Mouse (Mus musculus): ENCODE results near the gene Rhot2. TPM values are rescaled to one million over a fixed set of nuclear protein-coding genes. Genes with fewer than 3 reads are reported as not detected.
"Not testable (repeated sequence)": the region's sequence is repeated elsewhere in the genome, so short reads cannot be mapped to it uniquely, and the experiment has no call there.

Rhot2 gene
- polyA plus RNA-seq, 1 experiment from 2014 or later, result 26.4 TPM

- peak overlapping the region; percentile 93; the same call in 1 of the 2 replicates for H3K27ac ChIP-seq
- ATAC-seq (ENCODE audit: insufficient number of reproducible peaks, insufficient read depth, low FRiP score, low TSS enrichment, low read depth), result no peak
- H3K36me3 ChIP-seq, result peaks cover 11% of the 10 kb centered on the region
- peak overlapping the region; percentile 84 for H3K9ac ChIP-seq
- WGBS, result 72% methylated on average over 11 of the region's 11 CpGs
- H3K4me1 ChIP-seq, result peaks cover 26% of the 10 kb centered on the region
- peak overlapping the region; percentile 94 for H3K4me2 ChIP-seq
- no peaks in the 10 kb centered on the region for H3K27me3 ChIP-seq
- H3K4me3 ChIP-seq, result peak overlapping the region; percentile 80
- H3K9me3 ChIP-seq, result no peaks in the 10 kb centered on the region
Observed at GRCm38 (mm10) chr17:25873405-25874147, 28.9 kb upstream of the Rhot2 start.

GRCm38 (mm10) chr17:25872676-25873075 is 28.0 kb upstream of the Rhot2 start:
- H3K4me2 ChIP-seq, result no peak overlapping the region
- peaks cover 32% of the 10 kb centered on the region for H3K4me1 ChIP-seq
- H3K9me3 ChIP-seq, result no peaks in the 10 kb centered on the region
- H3K27me3 ChIP-seq, result no peaks in the 10 kb centered on the region
- H3K27ac ChIP-seq, result no peak overlapping the region
- H3K36me3 ChIP-seq, result peaks cover 2% of the 10 kb centered on the region
- H3K9ac ChIP-seq, result no peak overlapping the region
- 82% methylated on average over 3 of the region's 3 CpGs for WGBS
- H3K4me3 ChIP-seq, result no peak overlapping the region
- ATAC-seq (ENCODE audit: insufficient number of reproducible peaks, insufficient read depth, low FRiP score, low TSS enrichment, low read depth), result no peak

DNA sequence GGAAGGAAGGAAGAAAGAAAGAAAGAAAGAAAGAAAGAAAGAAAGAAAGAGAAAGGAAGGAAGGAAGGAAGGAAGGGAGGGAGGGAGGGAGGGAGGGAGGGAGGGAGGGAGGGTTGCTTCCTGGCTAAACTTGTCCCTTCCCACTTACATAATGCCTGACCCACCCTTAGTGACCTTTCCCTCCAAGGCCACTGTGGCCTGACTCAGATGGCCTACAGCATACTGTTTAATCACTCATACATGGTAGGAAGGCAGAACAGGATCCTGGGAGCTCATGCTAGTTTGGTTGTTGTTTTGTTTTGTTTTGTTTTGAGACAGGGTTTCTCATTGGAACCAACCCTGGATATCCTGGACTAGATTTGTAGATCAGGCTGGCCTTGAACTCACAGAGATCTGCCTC is 26.9 kb upstream of the Rhot2 start:
- H3K9me3 ChIP-seq; H3K4me2 ChIP-seq; H3K36me3 ChIP-seq; H3K27me3 ChIP-seq; H3K9ac ChIP-seq; ATAC-seq (ENCODE audit: insufficient number of reproducible peaks, insufficient read depth, low FRiP score, low TSS enrichment, low read depth); H3K4me3 ChIP-seq; H3K27ac ChIP-seq: not testable (repeated sequence)
- H3K4me1 ChIP-seq, result peaks cover 29% of the 10 kb centered on the region

GRCm38 (mm10) chr17:25869954-25870353 is 25.3 kb upstream of the Rhot2 start:
- H3K27ac ChIP-seq, result no peak overlapping the region
- WGBS, result 87% methylated on average over 2 of the region's 2 CpGs
- H3K4me1 ChIP-seq, result peaks cover 21% of the 10 kb centered on the region
- no peaks in the 10 kb centered on the region for H3K9me3 ChIP-seq
- no peak overlapping the region for H3K9ac ChIP-seq
- H3K4me2 ChIP-seq, result no peak overlapping the region
- H3K36me3 ChIP-seq, result no peaks in the 10 kb centered on the region
- H3K27me3 ChIP-seq, result no peaks in the 10 kb centered on the region
- ATAC-seq (ENCODE audit: insufficient number of reproducible peaks, insufficient read depth, low FRiP score, low TSS enrichment, low read depth), result no peak
- no peak overlapping the region for H3K4me3 ChIP-seq

- no peak for ATAC-seq (ENCODE audit: insufficient number of reproducible peaks, insufficient read depth, low FRiP score, low TSS enrichment, low read depth)
- Histone ChIP-seq H3K4me2 (no peak overlapping the region), H3K27me3 (no peaks in the 10 kb centered on the region), H3K27ac (no peak overlapping the region), H3K9ac (no peak overlapping the region), H3K4me1 (peaks cover 21% of the 10 kb centered on the region), H3K36me3 (no peaks in the 10 kb centered on the region), H3K9me3 (no peaks in the 10 kb centered on the region), H3K4me3 (no peak overlapping the region)
- WGBS, result 90% methylated on average over 8 of the region's 8 CpGs
Observed at GRCm38 (mm10) chr17:25869498-25869897, 24.8 kb upstream of the Rhot2 start.

DNA sequence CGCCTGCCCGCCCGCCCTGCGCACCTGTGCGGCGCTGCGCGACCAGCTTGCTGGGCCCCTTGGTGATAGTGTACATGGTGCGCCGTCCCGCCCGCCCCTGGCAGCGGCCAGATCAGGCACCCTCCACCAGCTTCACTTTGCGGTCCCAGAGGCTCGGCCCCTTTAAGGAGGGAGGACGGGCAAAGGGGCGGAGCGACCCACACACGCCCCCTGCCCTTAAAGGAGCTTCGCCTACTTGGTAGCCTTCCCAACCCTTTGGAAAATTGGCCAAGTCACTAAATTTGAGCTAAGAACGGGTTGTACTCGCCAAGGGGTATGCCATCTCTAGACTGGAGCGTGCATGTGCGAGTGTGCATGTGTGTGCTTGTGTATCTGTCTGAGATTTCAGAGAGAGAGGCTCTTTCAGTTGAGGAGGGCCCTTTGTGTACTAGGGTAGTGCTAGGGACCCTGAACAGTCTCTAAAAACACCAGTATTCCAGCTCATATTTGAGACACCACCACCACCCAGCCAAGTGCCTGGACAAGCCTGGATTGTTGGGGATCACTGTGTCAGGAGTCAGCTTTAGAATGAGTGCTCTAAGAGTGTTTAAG is 24.0 kb upstream of the Rhot2 start, which contains the start of gene Mcrip2:
Mcrip2 (minus strand) TSS at position 164 of the 591 bp plus-strand sequence.
- under 1% methylated on average over 24 of the region's 24 CpGs for WGBS
- Histone ChIP-seq H3K27me3 (no peaks in the 10 kb centered on the region), H3K9ac (peak within 1 kb of the TSS; percentile 73), H3K9me3 (no peaks in the 10 kb centered on the region), H3K4me3 (peak within 1 kb of the TSS; percentile 68), H3K36me3 (no peaks in the 10 kb centered on the region), H3K27ac (peak within 1 kb of the TSS; percentile 71), H3K4me1 (peaks cover 15% of the 10 kb centered on the region), H3K4me2 (peak within 1 kb of the TSS; percentile 100)
- ATAC-seq (ENCODE audit: insufficient number of reproducible peaks, insufficient read depth, low FRiP score, low TSS enrichment, low read depth), result peak; percentile 84

- peak; percentile 53; the same call in 1 of the 2 replicates for ATAC-seq (ENCODE audit: insufficient number of reproducible peaks, insufficient read depth, low FRiP score, low TSS enrichment, low read depth)
- Histone ChIP-seq H3K4me1 (peaks cover 15% of the 10 kb centered on the region), H3K36me3 (no peaks in the 10 kb centered on the region), H3K9me3 (no peaks in the 10 kb centered on the region), H3K27ac (no peak overlapping the region), H3K27me3 (no peaks in the 10 kb centered on the region), H3K4me2 (peak overlapping the region; percentile 100), H3K9ac (peak overlapping the region; percentile 73), H3K4me3 (peak overlapping the region; percentile 68)
- WGBS, result under 1% methylated on average over 42 of the region's 42 CpGs
Observed at GRCm38 (mm10) chr17:25867836-25868600, 23.4 kb upstream of the Rhot2 start.

- Histone ChIP-seq H3K4me1 (peaks cover 15% of the 10 kb centered on the region), H3K4me3 (peak overlapping the region; percentile 68), H3K4me2 (peak overlapping the region; percentile 100), H3K9me3 (no peaks in the 10 kb centered on the region), H3K36me3 (no peaks in the 10 kb centered on the region), H3K27me3 (no peaks in the 10 kb centered on the region), H3K9ac (peak overlapping the region; percentile 73), H3K27ac (no peak overlapping the region)
- no peak for ATAC-seq (ENCODE audit: insufficient number of reproducible peaks, insufficient read depth, low FRiP score, low TSS enrichment, low read depth)
- 12% methylated on average over 7 of the region's 7 CpGs for WGBS
Observed at GRCm38 (mm10) chr17:25867509-25867835, 22.8 kb upstream of the Rhot2 start.

DNA sequence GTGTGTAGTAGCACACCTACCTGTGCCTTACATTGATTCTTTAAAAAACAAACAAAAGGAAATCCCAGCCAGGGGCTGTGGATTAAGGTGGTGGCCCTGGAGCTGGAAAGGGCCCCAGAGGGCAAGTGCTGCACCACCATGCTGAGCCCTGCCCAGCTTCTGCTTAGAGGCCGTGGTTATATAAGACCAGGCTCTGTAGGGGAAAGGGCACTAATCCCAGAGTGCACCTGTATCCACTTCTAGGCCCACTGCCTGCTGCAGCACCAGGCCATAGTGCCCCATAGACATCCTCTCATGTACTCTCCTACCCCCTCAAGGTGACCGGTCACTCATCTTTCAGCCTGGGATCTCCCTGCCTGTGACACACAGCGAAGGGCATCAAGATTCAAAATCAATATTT is 21.5 kb upstream of the Rhot2 start:
- H3K27ac ChIP-seq, result no peak overlapping the region
- no peak for ATAC-seq (ENCODE audit: insufficient number of reproducible peaks, insufficient read depth, low FRiP score, low TSS enrichment, low read depth)
- 89% methylated on average over 3 of the region's 3 CpGs for WGBS

GRCm38 (mm10) chr17:25865288-25865687 is 20.6 kb upstream of the Rhot2 start:
- H3K4me1 ChIP-seq, result peaks cover 27% of the 10 kb centered on the region
- H3K9ac ChIP-seq, result no peak overlapping the region
- no peak for ATAC-seq (ENCODE audit: insufficient number of reproducible peaks, insufficient read depth, low FRiP score, low TSS enrichment, low read depth)
- no peak overlapping the region for H3K27ac ChIP-seq
- H3K9me3 ChIP-seq, result no peaks in the 10 kb centered on the region
- no peak overlapping the region for H3K4me3 ChIP-seq
- no peak overlapping the region for H3K4me2 ChIP-seq
- 88% methylated on average over 11 of the region's 11 CpGs for WGBS
- H3K27me3 ChIP-seq, result no peaks in the 10 kb centered on the region
- H3K36me3 ChIP-seq, result no peaks in the 10 kb centered on the region

More for the DNA sequence above, 21.5 kb upstream of the Rhot2 start:
- Histone ChIP-seq H3K4me1 (peaks cover 20% of the 10 kb centered on the region), H3K27me3 (no peaks in the 10 kb centered on the region), H3K9me3 (no peaks in the 10 kb centered on the region), H3K4me3 (no peak overlapping the region), H3K4me2 (no peak overlapping the region), H3K9ac (no peak overlapping the region), H3K36me3 (no peaks in the 10 kb centered on the region)

DNA sequence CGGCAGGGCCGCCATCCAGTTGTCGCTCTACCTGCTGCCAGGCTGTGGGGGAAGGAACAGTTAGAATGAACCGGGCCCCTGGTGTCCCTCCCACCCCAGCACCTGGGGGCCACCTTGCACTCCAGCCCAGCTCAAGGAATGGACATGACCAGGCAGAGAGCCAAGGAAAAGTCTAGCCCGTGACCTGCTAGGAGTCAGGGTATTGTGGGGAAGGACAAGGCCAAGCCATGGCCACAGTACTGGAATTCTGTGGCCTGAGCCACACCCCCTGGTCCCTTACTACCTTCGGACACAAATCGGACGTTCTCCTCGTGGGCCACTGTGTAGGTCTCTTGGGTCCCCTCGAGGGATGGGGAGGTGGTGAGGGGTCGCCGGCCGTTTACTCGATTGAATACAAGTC is 19.7 kb upstream of the Rhot2 start:
- WGBS, result 89% methylated on average over 14 of the region's 14 CpGs
- Histone ChIP-seq H3K4me3 (no peak overlapping the region), H3K9ac (no peak overlapping the region; the same call in 1 of the 2 replicates)

More for the DNA sequence above, 19.7 kb upstream of the Rhot2 start:
- H3K27ac ChIP-seq, result no peak overlapping the region
- no peaks in the 10 kb centered on the region for H3K36me3 ChIP-seq
- peaks cover 37% of the 10 kb centered on the region for H3K4me1 ChIP-seq
- no peaks in the 10 kb centered on the region for H3K9me3 ChIP-seq
- H3K27me3 ChIP-seq, result no peaks in the 10 kb centered on the region
- no peak overlapping the region for H3K4me2 ChIP-seq
- ATAC-seq (ENCODE audit: insufficient number of reproducible peaks, insufficient read depth, low FRiP score, low TSS enrichment, low read depth), result no peak
